Mouse (Mus musculus) thymus, adult 2 months (tissue): ENCODE measurements around the gene Gm17409. TPM values are rescaled to one million over a fixed set of nuclear protein-coding genes. Genes with fewer than 3 reads are reported as not detected.

Experiments
- DNase-seq: peaks from one replicate; pipeline ENCODE4 v3.0.0; 2021
- H3K27ac ChIP-seq: fragments of 200-500 bp; 2 replicates; pipeline ENCODE4 v1.5.1; 2012; ENCODE audit warnings: low read length, control low read depth; ENCODE audit not compliant: control insufficient read depth, insufficient read depth
- H3K27me3 ChIP-seq: fragments of 200-500 bp; 2 replicates; pipeline ENCODE4 v1.6.1; 2012; ENCODE audit warnings: mild to moderate bottlenecking, low read length, moderate library complexity, mixed read lengths; ENCODE audit not compliant: control insufficient read depth, insufficient read depth
- H3K36me3 ChIP-seq: fragments of 200-500 bp; 2 replicates; pipeline ENCODE4 v1.6.1; 2012; ENCODE audit warnings: mild to moderate bottlenecking, low read length, moderate library complexity; ENCODE audit not compliant: control insufficient read depth, insufficient read depth
- H3K4me1 ChIP-seq: fragments of 200-500 bp; replicated peaks from 2 replicates; pipeline ENCODE4 v1.6.1; 2012; ENCODE audit warnings: low read length; ENCODE audit not compliant: control insufficient read depth, insufficient read depth
- H3K4me3 ChIP-seq: fragments of 200-500 bp; 2 replicates; pipeline ENCODE4 v1.5.1; 2012; ENCODE audit warnings: mild to moderate bottlenecking, low read length, control low read depth, moderate library complexity; ENCODE audit not compliant: control insufficient read depth, insufficient read depth
- CTCF ChIP-seq: fragments of 200-500 bp; IDR thresholded peaks from 2 replicates; pipeline ENCODE4 v1.5.1; 2012; ENCODE audit warnings: mild to moderate bottlenecking, control low read depth, low read length, moderate library complexity, borderline replicate concordance; ENCODE audit not compliant: control insufficient read depth, poor library complexity, insufficient read depth; ENCODE audit errors: extremely low read depth
- POLR2A ChIP-seq: fragments of 200-500 bp; IDR thresholded peaks from 2 replicates; pipeline ENCODE4 v1.6.1; 2012; ENCODE audit warnings: mild to moderate bottlenecking, low read length, control low read depth, moderate library complexity; ENCODE audit not compliant: control insufficient read depth, poor library complexity, insufficient read depth; ENCODE audit errors: extremely low read depth
- WGBS: fragments of 180-500 bp; shearing (Covaris S2); methylation state at CpG from one replicate; pipeline ENCODE4 v1.1.7; 2018; 5-methylcytosine and 5-hydroxymethylcytosine counted together
- polyA plus RNA-seq: library from polyadenylated mRNA; depleted of rRNA; stranded (reverse); fragments of >200 nt; gene quantifications from 2 replicates; pipeline ENCODE4 v1.2.3, GENCODE M21; 2012; rRNA removed

Gm17409 gene
- polyA plus RNA-seq = not detected in 2 replicates

GRCm38 (mm10) chr2:58469816-58470215 lies at the start of gene Gm17409:
TSS of gene Gm17409 (plus strand) at chr2:58470116.
- Histone ChIP-seq H3K27ac (no peak within 1 kb of the TSS), H3K27me3 (no peaks in the 10 kb centered on the region), H3K4me1 (no peaks in the 10 kb centered on the region), H3K4me3 (no peak within 1 kb of the TSS), H3K36me3 (no peaks in the 10 kb centered on the region)
- WGBS = 97% methylated on average over 7 of the region's 7 CpGs
- TF ChIP-seq CTCF (no peak), POLR2A (no peak)
- no peak for DNase-seq

- DNase-seq = no peak
- Histone ChIP-seq H3K36me3 (no peaks in the 10 kb centered on the region), H3K27ac (no peak overlapping the region), H3K4me1 (no peaks in the 10 kb centered on the region), H3K27me3 (no peaks in the 10 kb centered on the region), H3K4me3 (no peak overlapping the region)
- TF ChIP-seq CTCF (no peak), POLR2A (no peak)
- 40% methylated on average over 5 of the region's 5 CpGs for WGBS
Measured at GRCm38 (mm10) chr2:58423319-58423718, 46.6 kb upstream of the Gm17409 start.

- Histone ChIP-seq H3K27me3 (no peaks in the 10 kb centered on the region), H3K36me3 (no peaks in the 10 kb centered on the region), H3K4me3 (no peak overlapping the region), H3K27ac (no peak overlapping the region), H3K4me1 (no peaks in the 10 kb centered on the region)
- TF ChIP-seq POLR2A = no peak
- TF ChIP-seq CTCF = no peak
- DNase-seq = no peak
- WGBS = 93% methylated on average over 13 of the region's 13 CpGs
Measured at GRCm38 (mm10) chr2:58425436-58426004, 44.4 kb upstream of the Gm17409 start.

GRCm38 (mm10) chr2:58432211-58432610 lies 37.7 kb upstream of the Gm17409 start:
- DNase-seq = no peak
- 97% methylated on average over 7 of the region's 7 CpGs for WGBS
- no peaks in the 10 kb centered on the region for H3K27me3 ChIP-seq
- H3K36me3 ChIP-seq = no peaks in the 10 kb centered on the region
- no peaks in the 10 kb centered on the region for H3K4me1 ChIP-seq
- H3K4me3 ChIP-seq = no peak overlapping the region
- TF ChIP-seq CTCF = no peak
- no peak for TF ChIP-seq POLR2A
- H3K27ac ChIP-seq = no peak overlapping the region

GRCm38 (mm10) chr2:58433317-58433716 lies 36.6 kb upstream of the Gm17409 start:
- no peak overlapping the region for H3K27ac ChIP-seq
- H3K4me3 ChIP-seq = no peak overlapping the region
- WGBS = 92% methylated on average over 2 of the region's 2 CpGs
- H3K4me1 ChIP-seq = no peaks in the 10 kb centered on the region
- no peaks in the 10 kb centered on the region for H3K27me3 ChIP-seq
- DNase-seq = no peak
- TF ChIP-seq POLR2A = no peak
- TF ChIP-seq CTCF = no peak
- no peaks in the 10 kb centered on the region for H3K36me3 ChIP-seq

GRCm38 (mm10) chr2:58434438-58434837 lies 35.5 kb upstream of the Gm17409 start:
- TF ChIP-seq POLR2A (no peak), CTCF (no peak)
- WGBS = 92% methylated on average over 2 of the region's 2 CpGs
- H3K27ac ChIP-seq = no peak overlapping the region
- H3K4me3 ChIP-seq = no peak overlapping the region
- H3K4me1 ChIP-seq = no peaks in the 10 kb centered on the region
- H3K36me3 ChIP-seq = no peaks in the 10 kb centered on the region
- no peaks in the 10 kb centered on the region for H3K27me3 ChIP-seq
- DNase-seq = no peak

GRCm38 (mm10) chr2:58435507-58435906 lies 34.4 kb upstream of the Gm17409 start:
- Histone ChIP-seq H3K27me3 (no peaks in the 10 kb centered on the region), H3K4me1 (no peaks in the 10 kb centered on the region), H3K4me3 (no peak overlapping the region), H3K36me3 (no peaks in the 10 kb centered on the region), H3K27ac (no peak overlapping the region)
- no peak for DNase-seq
- TF ChIP-seq POLR2A (no peak), CTCF (no peak)
- WGBS = 98% methylated on average over 13 of the region's 13 CpGs
